ENCODE assay signal across 27 mouse cellular contexts in genomic region chrX:58042512-58042911, GRCm38 (mm10). TPM values are rescaled to one million over a fixed set of nuclear protein-coding genes. Genes with fewer than 3 reads are reported as not detected.
A peak's percentile ranks its signal among the peaks of the same experiment; 100 is the strongest.
DNase-seq lines count a peak whose midpoint lies in the region; ATAC-seq and TF ChIP-seq lines count a peak whose summit lies in the region.
"Had no signal": no experiment of that assay in that cellular context is flagged by ENCODE, and none has a peak within 500 bp of the region (broad histone marks: within the 10 kb centered on the region; RNA-seq: fewer than 3 reads in every experiment).

No protein-coding gene starts in this region.

- no peak for ATAC-seq in hindbrain, embryonic 16.5 days
- ATAC-seq: CD4-positive, CD25-positive, alpha-beta regulatory T cell, adult 4 months; forebrain, embryonic 14.5 days; forebrain, embryonic 16.5 days had no signal

- no peak for TF ChIP-seq POLR2A in ES-Bruce4 (IDR thresholded peaks at IDR 0.05; ENCODE audit: insufficient read depth, low read length)

- TF ChIP-seq CTCF in ES-Bruce4 (IDR thresholded peaks at IDR 0.05; ENCODE audit: low read depth, low read length): no peak
- TF ChIP-seq CTCF in left cerebral cortex, adult 2 months (IDR thresholded peaks at IDR 0.05): no peak

- intact Hi-C loops in left cerebral cortex, adult 2 months (cut with DNase I): loop anchor here (10.0 kb wide), 1 partner anchor 332 kb away; no protein-coding TSS in a partner anchor

- H3K36me3 ChIP-seq in ES-Bruce4 (ENCODE audit: control insufficient read depth, insufficient read depth, low read length, poor library complexity, severe bottlenecking) (no peaks in the 10 kb centered on the region), ES-E14 (ENCODE audit: control insufficient read depth, insufficient read depth, low read length, poor library complexity, severe bottlenecking) (no peaks in the 10 kb centered on the region)
- no peaks in the 10 kb centered on the region for H3K36me3 ChIP-seq in hindbrain, embryonic 16.5 days (ENCODE audit: control insufficient read depth, insufficient read depth, low read length)
- H3K36me3 ChIP-seq: embryonic facial prominence, embryonic 13.5 days; embryonic facial prominence, embryonic 15.5 days; forebrain, embryonic 10.5 days; forebrain, embryonic 12.5 days had no signal

- DNase-seq in ES-E14 (ENCODE audit: low read depth, low spot score): no peak
- DNase-seq in ZHBTc4 (ENCODE audit: low read depth, low spot score): peak; percentile 66
- no peak for DNase-seq in left cerebral cortex, adult 2 months (ENCODE audit: extremely low spot score in 1 of 2, low spot score in 2 of 2)
- DNase-seq: adrenal gland, adult 2 months; adrenal gland, postnatal 10 days; adrenal gland, postnatal 25 days; B cell, adult 2 months; cerebellum, adult 11 months; cerebellum, adult 18-20 months; cerebellum, adult 8-10 months; cerebellum, adult 9-11 months; cerebellum, postnatal 14 days; cerebellum, postnatal 36 days; embryo, embryonic 11 days had no signal

- H3K4me3 ChIP-seq in ES-Bruce4 (ENCODE audit: low read depth, low read length) (no peak overlapping the region), ES-E14 (ENCODE audit: insufficient read depth in 1 of 2, low read depth in 1 of 2, low read length in 2 of 2, poor library complexity in 1 of 2, severe bottlenecking in 1 of 2) (no peak overlapping the region)
- no peak overlapping the region for H3K4me3 ChIP-seq in left cerebral cortex, adult 2 months
- no peak overlapping the region for H3K4me3 ChIP-seq in hindbrain, embryonic 16.5 days (ENCODE audit: low read length)
- H3K4me3 ChIP-seq: embryonic facial prominence, embryonic 13.5 days; embryonic facial prominence, embryonic 15.5 days; erythroblast, embryonic 14.5 days; forebrain, embryonic 10.5 days; forebrain, embryonic 12.5 days had no signal

- H3K27ac ChIP-seq in ES-Bruce4 (ENCODE audit: insufficient read depth, low read length): peak overlapping the region; percentile 98
- peak overlapping the region; percentile 93 for H3K27ac ChIP-seq in ES-E14 (ENCODE audit: insufficient read depth, low read depth, low read length, poor library complexity, severe bottlenecking)
- no peak overlapping the region for H3K27ac ChIP-seq in left cerebral cortex, adult 2 months
- H3K27ac ChIP-seq in hindbrain, embryonic 16.5 days (ENCODE audit: low read depth, low read length): no peak overlapping the region
- H3K27ac ChIP-seq: embryonic facial prominence, embryonic 13.5 days; embryonic facial prominence, embryonic 15.5 days; forebrain, embryonic 10.5 days; forebrain, embryonic 12.5 days had no signal

- H3K27me3 ChIP-seq in ES-Bruce4 (ENCODE audit: control insufficient read depth, insufficient read depth, low read length, poor library complexity, severe bottlenecking): no peaks in the 10 kb centered on the region
- H3K27me3 ChIP-seq in hindbrain, embryonic 16.5 days (replicated peaks; ENCODE audit: control insufficient read depth, insufficient read depth, low read length): no peaks in the 10 kb centered on the region
- H3K27me3 ChIP-seq: CH12.LX had no signal

- 0 out of 2 replicates have a peak, but pooled peaks have one; percentile 53 for TF ChIP-seq EP300 in ES-Bruce4 (IDR thresholded peaks at IDR 0.05; ENCODE audit: insufficient read depth, low read depth, low read length)

- in situ Hi-C loops in ES-E14 (cut with MboI; ENCODE audit: low sequenced_read_pairs in 2 of 2, unreplicated experiment in 2 of 2): no loop called here

- H3K4me1 ChIP-seq in ES-Bruce4 (ENCODE audit: control insufficient read depth, insufficient read depth, low read length) (no peaks in the 10 kb centered on the region), ES-E14 (ENCODE audit: control insufficient read depth in 2 of 2, insufficient read depth in 2 of 2, low read length in 2 of 2, poor library complexity in 1 of 2) (peaks cover 0 to 13% of the 10 kb centered on the region in 2 experiments; a peak in 2 of 4 replicates)
- H3K4me1 ChIP-seq in hindbrain, embryonic 16.5 days (ENCODE audit: control insufficient read depth, insufficient read depth, low read depth, low read length): no peaks in the 10 kb centered on the region
- H3K4me1 ChIP-seq: embryonic facial prominence, embryonic 13.5 days; embryonic facial prominence, embryonic 15.5 days; forebrain, embryonic 12.5 days had no signal

- WGBS in hindbrain, embryonic 16.5 days: 88% methylated on average over 4 of the region's 4 CpGs

- H3K9me3 ChIP-seq in ES-Bruce4 (replicated peaks; ENCODE audit: control insufficient read depth, insufficient read depth, low read length, poor library complexity, severe bottlenecking) (no peaks in the 10 kb centered on the region), ES-E14 (ENCODE audit: control insufficient read depth, insufficient read depth, low read depth, low read length) (no peaks in the 10 kb centered on the region)
- H3K9me3 ChIP-seq in hindbrain, embryonic 16.5 days (ENCODE audit: control insufficient read depth, low read length): no peaks in the 10 kb centered on the region
- H3K9me3 ChIP-seq: embryonic facial prominence, embryonic 13.5 days; embryonic facial prominence, embryonic 15.5 days; forebrain, embryonic 10.5 days; forebrain, embryonic 12.5 days had no signal

- H3K4me2 ChIP-seq in hindbrain, embryonic 16.5 days (ENCODE audit: low read length): no peak overlapping the region
- H3K4me2 ChIP-seq: embryonic facial prominence, embryonic 13.5 days; embryonic facial prominence, embryonic 15.5 days; forebrain, embryonic 12.5 days had no signal

- H3K9ac ChIP-seq in ES-Bruce4 (ENCODE audit: low read depth, poor library complexity, severe bottlenecking) (peak overlapping the region; percentile 56; the same call in 1 of the 2 replicates), ES-E14 (ENCODE audit: insufficient read depth, low read depth, low read length, poor library complexity, severe bottlenecking) (no peak overlapping the region)
- no peak overlapping the region for H3K9ac ChIP-seq in hindbrain, embryonic 16.5 days (ENCODE audit: low read depth, low read length)
- H3K9ac ChIP-seq: embryonic facial prominence, embryonic 13.5 days; embryonic facial prominence, embryonic 15.5 days; forebrain, embryonic 12.5 days had no signal

TF ChIP-seq in ES-E14, 5 proteins besides CTCF, POLR2A, EP300 and RAD21:
- TF ChIP-seq ZNF384 (IDR thresholded peaks at IDR 0.05; ENCODE audit: low read depth, low read length) (no peak), MAFK (IDR thresholded peaks at IDR 0.05; ENCODE audit: insufficient read depth, low read depth, low read length) (no peak), CHD2 (IDR thresholded peaks at IDR 0.05; ENCODE audit: low read depth, low read length) (no peak), ZC3H11A (IDR thresholded peaks at IDR 0.05; ENCODE audit: borderline replicate concordance, low read depth, low read length) (no peak), HCFC1 (IDR thresholded peaks at IDR 0.05; ENCODE audit: borderline replicate concordance, insufficient read depth, low read length) (no peak)

RNA-seq across cellular contexts. Expression of gene Zic3, which starts 20.0 kb away (rescaled TPM):
- polyA plus RNA-seq in ES-Bruce4 (2011; ENCODE audit: insufficient read depth, insufficient read length, low read depth, missing spikeins): 73.1 and 78.2 TPM in 2 replicates
- total RNA-seq in ES-E14 (2012; rRNA removed): 40.4 and 41.0 TPM in 2 replicates
- total RNA-seq in left cerebral cortex, adult 2 months (2021): 1 to 10 TPM; 2.2 to 2.8 TPM
- 15.8 and 20.5 TPM in 2 replicates for polyA plus RNA-seq in hindbrain, embryonic 16.5 days (2015; fragmentation: Nextera tagmentation; extraction: Ambion mirVana)
- total RNA-seq: adrenal gland, adult 2 months; adrenal gland, postnatal 10 days; adrenal gland, postnatal 25 days; CH12.LX; common myeloid progenitor, adult 5-6 weeks; MEL had no signal
- polyA plus RNA-seq: adrenal gland, adult 2 months; erythroblast, embryonic 14.5 days had no signal

Comparison
In these comparisons a context has a peak if more than half of its experiments do, and no peak if none do; other contexts are left out.
1. H3K27ac ChIP-seq: peak in ES-Bruce4 (single experiment) and ES-E14 (single experiment); none in left cerebral cortex, adult 2 months (single experiment) and hindbrain, embryonic 16.5 days (single experiment).
2. RNA of gene Zic3, which starts 20.0 kb away (total RNA-seq): 40.4 to 41.0 TPM in ES-E14; 2.2 to 2.8 TPM in left cerebral cortex, adult 2 months; every median in the first group is over 10 times any median in the second.